Mouse (Mus musculus) megakaryocyte progenitor cell, adult 5-6 weeks (primary cell): Measurements from ENCODE around the gene Bloc1s4. TPM values are rescaled to one million over a fixed set of nuclear protein-coding genes. Genes with fewer than 3 reads are reported as not detected.
A peak's percentile ranks its signal among the peaks of the same experiment; 100 is the strongest.

ENCODE experiments used
- ATAC-seq: replicated peaks from 2 replicates; pipeline ENCODE4 v1.8.0; 2016; ENCODE audit warnings: mild to moderate bottlenecking, moderate TSS enrichment, inconsistent platforms; ENCODE audit not compliant: poor library complexity
- total RNA-seq, 2 experiments: library from RNA; stranded (forward) in 1 of 2; stranded (reverse) in 1 of 2; fragments of 157-497, 149-512 nt in 1 of 2; fragments of 200-1000 nt in 1 of 2; gene quantifications; 2 replicates each; pipeline versions ENCODE4 v1.2.3 to v1.2.4; 2015 to 2017

The Bloc1s4 gene
- total RNA-seq, 2 experiments from 2014 or later = 10.0 to 13.7 TPM

DNA sequence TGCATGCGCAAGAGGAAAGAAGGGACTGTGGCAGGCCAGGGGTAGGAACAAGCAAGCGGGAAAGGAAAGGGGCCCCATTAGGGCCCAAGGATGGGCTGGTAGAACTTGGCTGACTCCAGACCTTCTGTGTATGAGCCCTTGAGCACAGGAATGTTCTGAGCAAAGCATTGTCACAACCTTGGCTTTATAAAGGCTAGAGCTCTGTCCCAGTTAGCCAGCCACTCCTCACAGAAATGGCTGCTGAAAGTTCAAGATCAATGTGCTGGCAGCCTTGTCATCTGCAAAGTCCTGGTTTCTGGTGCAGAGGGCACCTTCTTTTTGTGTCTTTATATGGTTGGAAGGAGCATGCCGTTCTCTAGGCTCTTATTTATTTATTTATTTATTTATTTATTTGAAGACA lies 28.8 kb downstream of the Bloc1s4 start:
- no peak for ATAC-seq

- ATAC-seq = no peak
These were observed 29.3 kb downstream of the Bloc1s4 start for GRCm38 (mm10) chr5:36719135-36719534.

GRCm38 (mm10) chr5:36717889-36718288 lies 30.6 kb downstream of the Bloc1s4 start:
- no peak for ATAC-seq

GRCm38 (mm10) chr5:36716816-36717215 lies 31.6 kb downstream of the Bloc1s4 start:
- no peak for ATAC-seq

- ATAC-seq = no peak
These were observed 33.6 kb downstream of the Bloc1s4 start for GRCm38 (mm10) chr5:36714832-36715231.

GRCm38 (mm10) chr5:36713693-36714092 lies 34.8 kb downstream of the Bloc1s4 start:
- ATAC-seq = no peak

- peak; percentile 92 for ATAC-seq
These were observed 35.6 kb downstream of the Bloc1s4 start for GRCm38 (mm10) chr5:36712553-36713534.

DNA sequence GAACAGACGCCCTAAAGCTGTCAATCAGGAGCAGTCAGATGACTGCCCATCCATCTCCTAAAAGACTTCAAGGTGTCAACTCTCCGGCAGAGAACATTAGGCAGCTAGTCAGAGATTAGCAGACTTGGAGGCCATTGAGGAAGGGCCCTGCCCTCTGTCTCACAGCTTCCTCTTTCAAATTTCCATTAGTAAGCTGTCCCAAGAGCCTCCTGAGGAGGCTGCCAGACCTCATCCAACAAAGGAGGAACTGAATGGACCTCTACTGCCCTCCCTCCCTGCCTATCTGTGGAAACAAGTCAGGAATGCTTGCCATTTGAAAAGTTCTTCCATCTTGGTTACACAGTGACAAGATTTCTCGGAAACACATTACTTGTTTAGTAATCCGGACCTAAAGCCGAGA lies 36.6 kb downstream of the Bloc1s4 start:
- ATAC-seq = peak; percentile 69

GRCm38 (mm10) chr5:36705792-36706191 lies 42.7 kb downstream of the Bloc1s4 start:
- peak; percentile 54; the same call in 1 of the 2 replicates for ATAC-seq

GRCm38 (mm10) chr5:36705390-36705789 lies 43.1 kb downstream of the Bloc1s4 start:
- no peak for ATAC-seq

DNA sequence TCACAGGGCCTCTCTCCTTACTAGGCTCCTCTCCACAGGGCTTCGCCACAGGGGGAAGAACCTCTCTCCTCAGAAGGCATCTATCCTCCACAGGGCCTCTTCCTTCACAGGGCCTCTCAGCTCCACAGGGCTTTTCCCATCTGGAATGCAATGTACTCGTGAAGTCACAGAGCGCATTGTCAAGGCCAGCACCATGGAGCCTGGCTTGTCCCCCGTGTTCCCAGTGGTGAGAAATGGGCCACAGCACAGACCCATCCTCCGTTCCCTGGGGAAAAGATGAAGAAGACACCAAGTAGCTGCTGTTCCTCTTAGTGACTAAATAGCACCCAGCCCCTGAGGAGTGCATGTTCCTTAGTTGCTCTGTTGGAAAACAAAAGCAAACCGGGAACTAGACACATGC lies 43.8 kb downstream of the Bloc1s4 start:
- ATAC-seq = no peak

DNA sequence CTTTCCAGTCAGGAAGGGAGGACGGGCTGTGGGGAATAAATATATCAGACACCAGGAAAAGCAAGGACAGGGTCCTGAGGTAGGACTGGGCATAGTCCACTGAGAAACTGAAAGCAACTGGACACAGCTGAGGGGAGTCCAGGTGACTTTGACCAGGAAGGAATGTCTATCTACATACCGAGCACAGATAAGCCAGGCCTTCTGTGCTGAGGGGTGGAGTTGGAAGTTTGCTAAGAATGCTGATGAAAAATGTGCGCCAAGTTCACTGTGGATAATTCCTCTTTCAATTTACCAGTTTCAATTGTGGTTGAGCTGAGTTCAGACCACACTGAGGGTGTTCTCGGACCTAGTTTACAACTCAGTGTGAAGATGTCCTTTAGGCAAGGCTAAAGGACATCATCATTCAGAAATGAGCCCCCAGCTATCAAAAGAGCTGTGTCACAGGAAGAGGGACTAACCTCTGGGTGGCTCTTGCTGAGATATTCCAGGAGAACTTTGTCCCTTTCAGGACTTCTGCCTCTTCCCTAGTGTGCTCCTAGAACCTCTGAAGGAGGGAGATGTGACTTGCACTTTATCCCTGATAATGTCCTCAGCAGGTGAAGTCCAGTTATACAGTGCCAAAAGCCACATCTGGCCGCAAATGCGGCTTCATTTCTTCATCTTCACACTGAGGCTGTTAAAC lies 47.4 kb downstream of the Bloc1s4 start:
- ATAC-seq = peak; percentile 24; the same call in 1 of the 2 replicates

DNA sequence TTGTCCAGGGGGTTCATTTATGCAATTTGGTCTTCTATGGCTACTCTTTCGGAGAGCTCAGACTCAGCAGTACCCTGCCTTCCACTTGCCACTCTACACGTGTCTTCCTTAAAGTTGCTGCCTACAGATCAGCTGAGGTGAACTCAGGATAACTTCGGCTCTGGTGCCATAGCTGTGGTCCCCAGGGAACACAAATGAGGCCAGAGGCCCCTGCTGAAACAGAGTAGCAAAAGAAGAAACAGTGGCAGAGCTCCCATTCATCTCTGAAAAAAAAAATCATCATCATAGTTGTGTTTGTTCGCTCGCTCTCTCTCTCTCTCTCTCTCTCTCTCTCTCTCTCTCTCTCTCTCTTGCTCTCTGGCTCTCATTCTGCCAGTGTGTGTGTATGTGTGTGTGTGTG lies 49.8 kb downstream of the Bloc1s4 start:
- ATAC-seq = no peak

GRCm38 (mm10) chr5:36698067-36698670 lies 50.3 kb downstream of the Bloc1s4 start:
- peak; percentile 26; the same call in 1 of the 2 replicates for ATAC-seq

Other genes with a start within 250 kb of the Bloc1s4 start
- 13.7 and 19.5 TPM in 2 replicates for gene Tbc1d14, start 155.4 kb downstream of the Bloc1s4 start, total RNA-seq (2015)
- 5.8 and 6.7 TPM in 2 replicates for gene Tbc1d14, start 155.4 kb downstream of the Bloc1s4 start, total RNA-seq (2017)
- 13.3 and 16.0 TPM in 2 replicates for gene D5Ertd579e, start 52.6 kb downstream of the Bloc1s4 start, total RNA-seq (2015)
- 20.2 and 41.1 TPM in 2 replicates for gene D5Ertd579e, start 52.6 kb downstream of the Bloc1s4 start, total RNA-seq (2017)
- gene Mrfap1, start 48.1 kb upstream of the Bloc1s4 start, total RNA-seq (2015) = 230 and 234 TPM in 2 replicates
- gene Mrfap1, start 48.1 kb upstream of the Bloc1s4 start, total RNA-seq (2017) = 325 and 344 TPM in 2 replicates
- gene Man2b2, start 82.0 kb upstream of the Bloc1s4 start, total RNA-seq (2015) = 35.2 and 37.6 TPM in 2 replicates
- 17.9 and 19.4 TPM in 2 replicates for gene Man2b2, start 82.0 kb upstream of the Bloc1s4 start, total RNA-seq (2017)
- gene Ppp2r2c, start 119.9 kb upstream of the Bloc1s4 start, total RNA-seq (2015) = not detected in 2 replicates
- gene Ppp2r2c, start 119.9 kb upstream of the Bloc1s4 start, total RNA-seq (2017) = not detected in 2 replicates
- 1.9 and 2.1 TPM in 2 replicates for gene Wfs1, start 240.6 kb upstream of the Bloc1s4 start, total RNA-seq (2015)
- 0.78 and 2.0 TPM in 2 replicates for gene Wfs1, start 240.6 kb upstream of the Bloc1s4 start, total RNA-seq (2017)